Mouse (Mus musculus) CD4-positive naive resting alpha-beta T cell, adult 76 days (primary cell): ENCODE measurements around the gene Aloxe3. TPM values are rescaled to one million over a fixed set of nuclear protein-coding genes. Genes with fewer than 3 reads are reported as not detected.

ENCODE experiments used
- total RNA-seq: library from RNA; stranded (reverse); gene quantifications from one replicate; pipeline ENCODE4 v1.2.4, GENCODE M21; 2023

Gene Aloxe3
- 1.6 TPM for total RNA-seq

DNA sequence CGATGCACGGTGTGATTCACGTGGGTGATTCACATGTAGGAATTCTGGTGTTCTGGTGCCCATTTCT is at the start of gene Aloxe3:
Gene Aloxe3 (plus strand): TSS at position 45 of the 67 bp plus-strand sequence.

DNA sequence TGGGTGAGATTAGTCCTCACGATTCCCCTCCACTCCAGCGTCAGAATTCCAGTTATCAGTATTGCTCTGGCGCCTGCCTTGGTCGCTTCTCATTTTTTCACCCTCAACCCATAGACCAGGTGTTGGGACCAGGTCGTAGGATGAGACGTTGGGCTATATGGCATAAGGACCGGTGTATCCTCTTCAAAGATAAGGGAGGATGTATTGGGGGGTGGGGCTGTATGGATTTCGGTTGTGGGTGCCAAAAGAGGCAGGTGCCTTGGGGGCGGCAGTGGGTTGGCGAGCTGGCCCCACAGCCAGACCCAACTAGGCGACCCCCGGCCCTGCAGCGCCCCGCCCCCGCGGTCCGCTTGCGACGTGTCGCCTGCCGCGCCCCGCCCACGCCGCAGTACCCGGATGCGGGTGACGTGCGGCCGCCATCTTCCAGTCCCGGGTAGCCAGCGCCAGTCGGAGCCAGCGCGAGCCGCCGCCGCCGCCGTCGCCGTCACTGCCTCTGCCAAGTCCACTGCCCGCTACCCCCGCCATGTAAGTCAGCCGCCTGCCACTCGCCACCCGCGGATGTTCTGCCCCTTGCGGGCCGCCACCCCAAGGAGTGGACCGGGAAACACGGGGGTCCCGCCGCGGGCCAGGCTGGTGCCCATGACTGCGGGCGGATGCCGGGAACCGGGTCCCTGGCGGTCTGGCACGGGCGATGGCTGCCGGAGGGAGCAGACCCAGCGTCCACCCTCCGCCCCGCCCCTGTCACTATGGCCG is 37.4 kb upstream of the Aloxe3 start, which contains the start of gene Vamp2:
Gene Vamp2 (plus strand): TSS at position 388 of the 753 bp plus-strand sequence.

GRCm38 (mm10) chr11:69094697-69095429 is 30.8 kb upstream of the Aloxe3 start, which contains the start of gene Per1:
Gene Per1, plus strand, starts transcription at chr11:69095217.

DNA sequence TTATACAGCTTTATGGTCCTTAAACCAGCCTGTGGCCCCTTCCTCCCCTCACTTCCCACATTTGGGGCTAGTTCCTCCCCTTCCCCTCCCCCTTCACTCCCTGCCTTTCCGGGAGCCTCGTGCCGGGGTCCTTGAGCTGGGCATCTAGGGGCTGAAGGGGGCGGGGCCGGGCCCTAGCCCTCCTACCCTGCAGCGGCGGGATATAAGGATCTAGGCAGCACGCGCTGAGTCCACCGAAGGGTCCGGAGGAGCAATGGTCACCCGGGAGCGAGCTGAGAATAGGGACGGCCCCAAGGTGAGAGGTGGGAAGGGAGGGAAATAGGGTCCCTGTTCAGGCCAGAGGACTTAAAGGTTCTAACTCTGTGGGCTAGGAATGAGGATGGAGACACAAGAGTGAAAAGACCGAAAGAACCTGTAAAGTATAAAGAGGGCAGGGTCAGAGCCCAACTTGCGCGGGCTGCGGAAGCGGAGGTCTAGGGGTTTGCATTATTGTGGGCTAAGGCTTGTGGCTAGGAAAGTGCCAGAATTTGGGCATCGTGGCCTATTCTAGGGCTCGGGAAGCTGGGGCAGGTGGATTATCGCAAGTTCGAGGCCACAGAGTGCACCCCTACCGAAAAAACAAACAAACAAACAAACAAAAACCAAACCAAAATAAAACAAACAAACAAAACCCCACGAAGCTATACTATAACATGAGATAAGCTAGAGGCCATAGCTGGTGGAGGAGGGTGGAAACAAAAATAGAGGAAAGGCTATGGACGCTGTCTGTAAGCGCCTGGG is 5.3 kb upstream of the Aloxe3 start, which contains the start of gene Hes7:
Gene Hes7 (plus strand): TSS at position 184 of the 780 bp plus-strand sequence.

DNA sequence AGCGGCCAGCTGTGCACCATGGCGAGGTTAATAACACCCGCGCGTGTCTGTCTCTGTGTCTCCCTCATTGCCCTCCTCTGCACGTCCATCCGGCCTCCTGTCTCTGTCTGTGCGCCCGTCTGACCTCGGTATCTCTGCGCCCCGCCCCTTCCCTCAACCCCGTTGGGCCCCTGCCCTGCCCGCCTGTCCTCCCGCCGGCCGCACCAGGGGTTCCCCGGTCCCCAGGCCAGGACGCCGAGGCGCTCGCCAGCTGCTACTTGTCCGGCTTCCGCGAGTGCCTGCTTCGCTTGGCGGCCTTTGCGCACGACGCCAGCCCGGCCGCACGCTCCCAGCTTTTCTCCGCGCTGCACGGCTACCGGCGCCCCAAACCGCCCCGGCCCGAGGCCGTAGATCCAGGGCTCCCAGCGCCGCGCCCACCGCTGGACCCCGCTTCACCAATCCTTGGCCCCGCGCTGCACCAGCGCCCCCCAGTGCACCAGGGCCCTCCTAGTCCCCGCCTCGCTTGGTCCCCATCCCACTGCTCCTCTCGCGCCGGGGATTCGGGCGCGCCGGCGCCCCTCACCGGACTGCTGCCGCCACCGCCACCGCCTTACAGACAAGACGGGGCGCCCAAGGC is 3.3 kb upstream of the Aloxe3 start, which contains the start of gene 9130213A22Rik:
Gene 9130213A22Rik (minus strand): TSS at position 254 of the 616 bp plus-strand sequence.

GRCm38 (mm10) chr11:69156800-69157199 is 31.1 kb downstream of the Aloxe3 start, which contains the start of gene Alox12b:
Gene Alox12b, plus strand, starts transcription at chr11:69156989.

GRCm38 (mm10) chr11:69197743-69198142 is 72.0 kb downstream of the Aloxe3 start, which contains the start of gene Alox8:
Gene Alox8, minus strand, starts transcription at chr11:69197843.

Other genes starting within 250 kb of the Aloxe3 start
- not detected for gene Rnf222, start 237.3 kb upstream of the Aloxe3 start, total RNA-seq
- gene Rpl26, start 224.3 kb upstream of the Aloxe3 start, total RNA-seq: 2,913 TPM
- gene Odf4, start 198.8 kb upstream of the Aloxe3 start, total RNA-seq: not detected
- 0.50 TPM for gene Arhgef15, start 168.4 kb upstream of the Aloxe3 start, total RNA-seq
- gene Slc25a35, start 157.8 kb upstream of the Aloxe3 start, total RNA-seq: 2.9 TPM
- 2.8 TPM for gene Rangrf, start 150.7 kb upstream of the Aloxe3 start, total RNA-seq
- gene Pfas, start 117.4 kb upstream of the Aloxe3 start, total RNA-seq: 20.6 TPM
- gene Ctc1, start 110.0 kb upstream of the Aloxe3 start, total RNA-seq: 19.9 TPM
- gene Aurkb, start 80.2 kb upstream of the Aloxe3 start, total RNA-seq: 1.5 TPM
- 9.1 TPM for gene Borcs6, start 66.2 kb upstream of the Aloxe3 start, total RNA-seq
- not detected for gene Tmem107, start 55.1 kb upstream of the Aloxe3 start, total RNA-seq
- 260 TPM for gene Vamp2, start 37.4 kb upstream of the Aloxe3 start, total RNA-seq
- 696 TPM for gene Per1, start 30.7 kb upstream of the Aloxe3 start, total RNA-seq
- gene Hes7, start 5.5 kb upstream of the Aloxe3 start, total RNA-seq: not detected
- not detected for gene 9130213A22Rik, start 3.3 kb upstream of the Aloxe3 start, total RNA-seq
- gene Alox12b, start 31.1 kb downstream of the Aloxe3 start, total RNA-seq: not detected
- 1.1 TPM for gene Alox8, start 71.9 kb downstream of the Aloxe3 start, total RNA-seq
- not detected for gene Gucy2e, start 111.1 kb downstream of the Aloxe3 start, total RNA-seq
- gene Cntrob, start 197.9 kb downstream of the Aloxe3 start, total RNA-seq: 15.5 TPM
- 17.9 TPM for gene Trappc1, start 198.1 kb downstream of the Aloxe3 start, total RNA-seq
- gene Kcnab3, start 200.4 kb downstream of the Aloxe3 start, total RNA-seq: 1.8 TPM
- gene Rnf227, start 214.6 kb downstream of the Aloxe3 start, total RNA-seq: 0.85 TPM
- 737 TPM for gene Chd3, start 243.5 kb downstream of the Aloxe3 start, total RNA-seq